Mouse (Mus musculus): ENCODE measurements around the gene Gabrb3. TPM values are rescaled to one million over a fixed set of nuclear protein-coding genes. Genes with fewer than 3 reads are reported as not detected.
"Not testable (repeated sequence)": the region's sequence is repeated elsewhere in the genome, so short reads cannot be mapped to it uniquely, and the experiment has no call there.

Gene Gabrb3
- polyA plus RNA-seq, 1 experiment, result not detected

DNA sequence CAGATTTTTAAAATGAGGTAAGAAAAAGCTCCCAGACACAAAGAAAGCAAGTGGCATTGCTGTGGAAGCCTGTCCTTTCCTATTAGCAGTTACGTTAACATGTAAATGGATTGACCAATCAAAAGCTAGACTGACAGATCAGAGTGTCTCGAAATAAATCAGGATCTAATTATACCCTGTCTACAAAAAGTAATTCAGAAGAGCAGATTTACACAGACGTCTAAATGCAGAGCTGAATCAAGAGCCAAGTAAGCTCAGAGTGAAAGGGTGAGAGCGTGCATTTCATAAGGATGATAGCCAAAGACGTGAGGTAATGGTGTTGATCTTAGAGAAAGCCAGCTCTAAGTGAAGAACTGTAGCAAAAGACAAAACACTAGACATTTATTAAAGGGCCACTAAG is 359.3 kb downstream of the Gabrb3 start:
- Histone ChIP-seq H3K27me3 (replicated peaks) (no peaks in the 10 kb centered on the region), H3K4me1 (no peaks in the 10 kb centered on the region), H3K4me3 (replicated peaks) (no peak overlapping the region), H3K9me3 (no peaks in the 10 kb centered on the region), H3K36me3 (replicated peaks; ENCODE audit: low read length) (no peaks in the 10 kb centered on the region)
- no peak for TF ChIP-seq FLI1 (IDR thresholded peaks at IDR 0.05; ENCODE audit: low read length)

DNA sequence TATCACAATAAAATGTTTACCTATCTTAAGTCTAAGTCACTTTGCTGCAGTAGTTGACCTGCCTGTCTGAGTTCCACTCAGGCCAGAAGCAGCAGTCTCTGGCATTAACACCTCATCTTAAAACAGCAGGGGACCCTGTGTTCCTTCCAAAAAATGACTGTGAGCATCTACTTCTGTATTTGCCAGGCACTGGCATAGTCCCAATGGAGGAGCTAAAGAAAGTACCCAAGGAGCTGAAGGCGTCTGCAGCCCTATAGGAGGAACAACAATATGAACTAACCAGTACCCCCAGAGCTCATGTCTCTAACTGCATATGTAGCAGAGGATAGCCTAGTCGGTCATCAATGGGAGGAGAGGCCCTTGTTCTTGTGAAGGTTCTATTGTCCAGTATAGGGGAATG is 366.6 kb downstream of the Gabrb3 start:
- H3K4me1 ChIP-seq; H3K27me3 ChIP-seq (replicated peaks); H3K36me3 ChIP-seq (replicated peaks; ENCODE audit: low read length); H3K4me3 ChIP-seq (replicated peaks); H3K9me3 ChIP-seq: not testable (repeated sequence)

DNA sequence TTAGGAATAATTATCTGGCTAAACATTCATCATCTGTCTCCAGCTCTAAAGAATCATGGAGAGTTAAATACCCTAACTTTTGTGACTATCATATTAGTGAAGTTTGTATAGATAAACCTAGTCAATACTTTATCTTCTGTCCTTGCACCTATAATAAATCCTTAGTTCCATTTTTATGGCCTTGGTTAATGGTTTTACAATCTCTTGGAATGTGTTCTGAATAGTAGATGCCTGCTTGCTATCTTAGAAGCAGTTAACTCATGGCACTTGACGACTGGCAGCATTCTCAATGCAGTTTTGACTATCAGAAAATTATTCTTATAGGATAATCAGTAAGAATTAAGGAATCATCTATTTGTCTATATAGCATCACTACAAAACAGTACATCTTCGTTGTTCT is 368.0 kb downstream of the Gabrb3 start:
- no peaks in the 10 kb centered on the region for H3K36me3 ChIP-seq (replicated peaks; ENCODE audit: low read length)
- no peak for TF ChIP-seq FLI1 (IDR thresholded peaks at IDR 0.05; ENCODE audit: low read length)
- TF ChIP-seq GATA1 (IDR thresholded peaks at IDR 0.05; ENCODE audit: borderline replicate concordance, low read length), result no peak
- peaks cover 3% of the 10 kb centered on the region; the same call in 1 of the 2 replicates for H3K9me3 ChIP-seq
- no peak overlapping the region for H3K4me3 ChIP-seq (replicated peaks)
- no peaks in the 10 kb centered on the region for H3K4me1 ChIP-seq
- no peaks in the 10 kb centered on the region for H3K27me3 ChIP-seq (replicated peaks)

DNA sequence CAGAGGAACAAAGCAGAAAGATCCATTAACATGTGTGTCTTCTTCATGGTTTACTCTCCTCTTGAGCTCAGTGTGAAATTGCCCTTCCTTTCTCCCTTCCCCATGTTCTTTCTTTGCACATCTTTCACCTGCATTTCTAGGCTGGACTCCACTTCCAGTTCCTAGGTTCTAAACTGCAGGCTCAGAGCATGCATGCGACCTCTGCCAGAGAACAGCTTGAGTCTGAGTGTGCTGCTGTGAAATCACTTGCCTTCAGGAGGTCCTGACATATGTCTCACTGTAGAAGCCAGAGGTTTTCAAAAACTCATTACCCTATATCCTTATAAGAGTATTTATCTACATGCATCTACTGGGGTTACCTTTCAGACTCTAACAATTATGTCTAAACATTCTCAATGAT is 383.8 kb downstream of the Gabrb3 start:
- TF ChIP-seq GATA1 (IDR thresholded peaks at IDR 0.05; ENCODE audit: borderline replicate concordance, low read length) (no peak), FLI1 (IDR thresholded peaks at IDR 0.05; ENCODE audit: low read length) (no peak)
- H3K27me3 ChIP-seq (replicated peaks), result no peaks in the 10 kb centered on the region
- H3K9me3 ChIP-seq, result no peaks in the 10 kb centered on the region

DNA sequence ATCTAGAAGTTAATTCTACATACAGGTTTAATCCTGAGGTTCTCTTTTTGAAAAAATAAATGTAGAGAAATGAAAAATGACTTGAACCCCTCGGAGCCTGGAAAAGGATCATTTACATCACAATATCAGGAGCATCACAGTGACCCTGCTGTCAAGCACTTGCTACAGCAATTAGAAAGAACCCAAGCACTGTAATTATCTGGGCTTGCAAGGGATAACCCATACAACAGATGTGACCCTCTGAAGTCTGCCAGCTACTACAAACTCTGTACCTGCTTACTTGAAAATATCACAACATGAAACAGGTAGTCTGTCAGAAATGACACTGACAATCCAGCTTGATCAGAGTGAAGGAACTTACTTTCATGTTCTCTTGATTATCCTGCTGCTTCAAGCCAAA is 394.2 kb downstream of the Gabrb3 start:
- H3K9me3 ChIP-seq, result peaks cover 10% of the 10 kb centered on the region
- no peaks in the 10 kb centered on the region for H3K36me3 ChIP-seq (replicated peaks; ENCODE audit: low read length)
- no peak overlapping the region for H3K4me3 ChIP-seq (replicated peaks)
- H3K4me1 ChIP-seq, result no peaks in the 10 kb centered on the region
- TF ChIP-seq GATA1 (IDR thresholded peaks at IDR 0.05; ENCODE audit: borderline replicate concordance, low read length), result no peak
- no peak for TF ChIP-seq FLI1 (IDR thresholded peaks at IDR 0.05; ENCODE audit: low read length)
- no peaks in the 10 kb centered on the region for H3K27me3 ChIP-seq (replicated peaks)

More for the DNA sequence above, 383.8 kb downstream of the Gabrb3 start:
- H3K36me3 ChIP-seq (replicated peaks; ENCODE audit: low read length), result no peaks in the 10 kb centered on the region
- no peak overlapping the region for H3K4me3 ChIP-seq (replicated peaks)
- H3K4me1 ChIP-seq, result no peaks in the 10 kb centered on the region

DNA sequence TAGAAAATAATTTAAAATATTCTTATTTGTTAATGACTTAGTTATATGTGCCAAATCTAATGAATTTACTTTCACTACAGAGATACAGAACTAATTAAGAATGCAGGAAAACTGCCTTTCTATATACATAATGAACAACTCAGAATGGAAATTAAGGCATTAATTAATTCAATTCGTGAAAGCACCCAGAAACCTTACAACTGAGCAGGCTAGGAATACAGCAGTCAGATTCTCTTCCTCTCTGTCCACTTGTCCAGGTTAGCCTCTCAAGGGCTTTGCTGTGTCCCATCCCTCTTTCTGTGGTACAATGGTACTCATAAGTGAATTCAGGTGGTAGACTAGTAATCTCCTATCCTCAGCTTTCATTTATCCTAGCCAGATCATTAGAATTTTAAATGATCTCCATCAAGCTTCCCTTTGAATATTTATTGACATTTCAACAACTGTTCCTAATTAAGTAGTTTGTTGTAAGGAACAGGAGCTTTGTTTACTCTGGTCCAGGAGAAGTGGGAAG is 422.9 kb downstream of the Gabrb3 start:
- no peaks in the 10 kb centered on the region for H3K4me1 ChIP-seq
- H3K36me3 ChIP-seq (replicated peaks; ENCODE audit: low read length), result no peaks in the 10 kb centered on the region
- no peak overlapping the region for H3K4me3 ChIP-seq (replicated peaks)
- no peaks in the 10 kb centered on the region for H3K9me3 ChIP-seq
- TF ChIP-seq FLI1 (IDR thresholded peaks at IDR 0.05; ENCODE audit: low read length) (no peak), GATA1 (IDR thresholded peaks at IDR 0.05; ENCODE audit: borderline replicate concordance, low read length) (no peak)
- H3K27me3 ChIP-seq (replicated peaks), result no peaks in the 10 kb centered on the region

DNA sequence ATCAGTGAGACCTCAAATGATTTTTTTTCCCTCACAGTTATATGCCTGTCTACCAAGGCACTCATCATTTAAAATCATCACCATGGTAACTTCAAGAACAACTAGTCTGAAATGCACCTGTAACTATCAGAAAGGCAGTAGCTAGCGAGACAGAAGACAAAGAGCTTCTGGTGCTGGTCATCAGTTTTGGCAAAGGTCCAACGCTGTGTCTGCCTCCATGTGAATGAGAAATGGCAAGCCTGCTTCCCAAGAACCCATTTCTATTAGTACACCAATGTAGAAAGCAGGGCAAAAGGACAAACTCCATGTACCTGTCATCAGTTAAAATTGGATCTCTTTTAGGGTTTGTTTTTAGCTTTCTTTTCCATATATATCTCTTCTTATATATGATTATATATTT is 448.5 kb downstream of the Gabrb3 start:
- Histone ChIP-seq H3K4me3 (replicated peaks) (no peak overlapping the region), H3K9me3 (peaks cover 5% of the 10 kb centered on the region), H3K36me3 (replicated peaks; ENCODE audit: low read length) (no peaks in the 10 kb centered on the region), H3K27me3 (replicated peaks) (no peaks in the 10 kb centered on the region), H3K4me1 (no peaks in the 10 kb centered on the region)
- no peak for TF ChIP-seq FLI1 (IDR thresholded peaks at IDR 0.05; ENCODE audit: low read length)
- no peak for TF ChIP-seq GATA1 (IDR thresholded peaks at IDR 0.05; ENCODE audit: borderline replicate concordance, low read length)

Other genes starting within 250 kb of the Gabrb3 start
- gene Gabrg3, start 32.5 kb upstream of the Gabrb3 start, polyA plus RNA-seq (2012; ENCODE audit: insufficient read depth, low replicate concordance), result 0.18 TPM in 1 of 2 replicates, not detected in the other
- gene Gabra5, start 90.4 kb downstream of the Gabrb3 start, polyA plus RNA-seq (2012; ENCODE audit: insufficient read depth, low replicate concordance), result not detected in 2 replicates

Measured in megakaryocyte, embryonic 14.5 days (primary cell).